Mouse (Mus musculus) lung, adult 2 months (tissue): ENCODE results near the gene Prps1l1.

Experiments used
- CTCF ChIP-seq: fragments of 200-500 bp; IDR thresholded peaks from 2 replicates; pipeline ENCODE4 v1.5.1; 2011; ENCODE audit warnings: mild to moderate bottlenecking, low read length, control low read depth; ENCODE audit not compliant: insufficient read depth
- POLR2A ChIP-seq: fragments of 200-500 bp; IDR thresholded peaks from 2 replicates; pipeline ENCODE4 v1.6.1; 2011; ENCODE audit warnings: low read depth, mild to moderate bottlenecking, control low read depth, low read length, borderline replicate concordance; ENCODE audit errors: extremely low read depth

DNA sequence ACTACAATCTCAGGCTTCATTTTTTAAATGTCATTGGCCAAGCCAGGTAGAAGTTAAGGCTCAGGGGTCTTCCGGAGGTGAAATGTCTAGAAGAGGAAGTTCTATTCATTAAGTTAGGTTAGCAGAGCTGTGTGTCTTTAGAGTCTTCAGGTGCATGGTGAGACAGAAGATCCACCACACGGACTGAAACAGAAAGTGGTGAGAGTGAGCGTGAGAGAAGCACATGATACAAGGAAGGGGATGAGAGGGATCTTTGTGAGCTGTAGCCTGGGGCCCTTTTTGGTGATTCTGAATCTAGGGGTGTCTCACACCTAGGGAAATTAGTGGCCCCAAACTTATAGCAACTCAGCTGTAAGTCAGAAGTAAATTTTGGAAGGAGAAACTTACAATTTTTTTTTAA, 8.6 kb upstream of the Prps1l1 start:
- no peak for TF ChIP-seq CTCF
- no peak for TF ChIP-seq POLR2A
